Mouse (Mus musculus) small intestine, adult 2 months (tissue): Measurements from ENCODE around the gene Tbc1d9b.

Experiments used
- CTCF ChIP-seq: fragments of 200-500 bp; IDR thresholded peaks from 2 replicates; pipeline ENCODE4 v1.5.1; 2012; ENCODE audit warnings: low read depth, mild to moderate bottlenecking, control low read depth, inconsistent platforms, low read length, moderate library complexity, mixed read lengths; ENCODE audit not compliant: insufficient replicate concordance, insufficient read length; ENCODE audit errors: extremely low read depth
- POLR2A ChIP-seq: fragments of 200-500 bp; IDR thresholded peaks from 2 replicates; pipeline ENCODE4 v1.6.1; 2012; ENCODE audit warnings: low read depth, mild to moderate bottlenecking, control low read depth, inconsistent platforms, low read length, moderate library complexity

GRCm38 (mm10) chr11:50162338-50163050, 31.3 kb downstream of the Tbc1d9b start:
- TF ChIP-seq POLR2A (no peak), CTCF (no peak)
